Mouse (Mus musculus) neural tube, embryonic 11.5 days (tissue): Measurements from ENCODE around the gene Slc25a39. TPM values are rescaled to one million over a fixed set of nuclear protein-coding genes. Genes with fewer than 3 reads are reported as not detected.

Experiments
- ATAC-seq: fragments of 200-750 bp; cut with Nextera tagmentation; 2 replicates; pipeline ENCODE4 v1.8.0; 2017; ENCODE audit warnings: moderate number of reproducible peaks, mild to moderate bottlenecking, moderate TSS enrichment, moderate library complexity; ENCODE audit not compliant: insufficient read depth, low FRiP score, low TSS enrichment
- DNase-seq: peaks from one replicate; pipeline ENCODE4 v3.0.0-alpha.2; 2015; ENCODE audit warnings: low spot score
- H3K27ac ChIP-seq: fragments of 300-500 bp; sonication (generic); 2 replicates; pipeline ENCODE4 v1.5.1; 2014; ENCODE audit warnings: low read depth, mild to moderate bottlenecking, low read length
- H3K27me3 ChIP-seq: fragments of 300-500 bp; sonication (generic); 2 replicates; pipeline ENCODE4 v1.6.1; 2014; ENCODE audit warnings: mild to moderate bottlenecking, low read length, mixed read lengths; ENCODE audit not compliant: control insufficient read depth, insufficient read depth
- H3K36me3 ChIP-seq: fragments of 300-500 bp; sonication (generic); 2 replicates; pipeline ENCODE4 v1.6.1; 2014; ENCODE audit warnings: mild to moderate bottlenecking, low read length, moderate library complexity, mixed read lengths; ENCODE audit not compliant: control insufficient read depth, insufficient read depth
- H3K4me1 ChIP-seq: fragments of 300-500 bp; sonication (generic); 2 replicates; pipeline ENCODE4 v1.6.1; 2014; ENCODE audit warnings: low read length, mixed read lengths; ENCODE audit not compliant: control insufficient read depth, insufficient read depth
- H3K4me2 ChIP-seq: fragments of 300-500 bp; sonication (generic); 2 replicates; pipeline ENCODE4 v1.6.1; 2014; ENCODE audit warnings: low read depth, mild to moderate bottlenecking, moderate library complexity
- H3K4me3 ChIP-seq: fragments of 300-500 bp; sonication (generic); 2 replicates; pipeline ENCODE4 v1.5.1; 2014; ENCODE audit warnings: low read depth, low read length
- H3K9ac ChIP-seq: fragments of 300-500 bp; sonication (generic); 2 replicates; pipeline ENCODE4 v1.6.1; 2014; ENCODE audit warnings: mild to moderate bottlenecking, low read length
- H3K9me3 ChIP-seq: fragments of 300-500 bp; sonication (generic); 2 replicates; pipeline ENCODE4 v1.6.1; 2016; ENCODE audit warnings: low read length; ENCODE audit not compliant: control insufficient read depth
- WGBS: fragments of 180-500 bp; shearing (Covaris S2); extraction: QIAGEN DNeasy Blood & Tissue Kit; methylation state at CpG from one replicate; pipeline ENCODE4 v1.1.7; 2014; 5-methylcytosine and 5-hydroxymethylcytosine counted together
- polyA plus RNA-seq: library from polyadenylated mRNA; unstranded; fragments of >200 nt; fragmentation: Nextera tagmentation; extraction: Ambion mirVana; gene quantifications from 2 replicates; pipeline ENCODE4 v1.2.1, GENCODE M21; 2014

Slc25a39 gene
- polyA plus RNA-seq, 1 experiment from 2014 or later: 184 TPM

DNA sequence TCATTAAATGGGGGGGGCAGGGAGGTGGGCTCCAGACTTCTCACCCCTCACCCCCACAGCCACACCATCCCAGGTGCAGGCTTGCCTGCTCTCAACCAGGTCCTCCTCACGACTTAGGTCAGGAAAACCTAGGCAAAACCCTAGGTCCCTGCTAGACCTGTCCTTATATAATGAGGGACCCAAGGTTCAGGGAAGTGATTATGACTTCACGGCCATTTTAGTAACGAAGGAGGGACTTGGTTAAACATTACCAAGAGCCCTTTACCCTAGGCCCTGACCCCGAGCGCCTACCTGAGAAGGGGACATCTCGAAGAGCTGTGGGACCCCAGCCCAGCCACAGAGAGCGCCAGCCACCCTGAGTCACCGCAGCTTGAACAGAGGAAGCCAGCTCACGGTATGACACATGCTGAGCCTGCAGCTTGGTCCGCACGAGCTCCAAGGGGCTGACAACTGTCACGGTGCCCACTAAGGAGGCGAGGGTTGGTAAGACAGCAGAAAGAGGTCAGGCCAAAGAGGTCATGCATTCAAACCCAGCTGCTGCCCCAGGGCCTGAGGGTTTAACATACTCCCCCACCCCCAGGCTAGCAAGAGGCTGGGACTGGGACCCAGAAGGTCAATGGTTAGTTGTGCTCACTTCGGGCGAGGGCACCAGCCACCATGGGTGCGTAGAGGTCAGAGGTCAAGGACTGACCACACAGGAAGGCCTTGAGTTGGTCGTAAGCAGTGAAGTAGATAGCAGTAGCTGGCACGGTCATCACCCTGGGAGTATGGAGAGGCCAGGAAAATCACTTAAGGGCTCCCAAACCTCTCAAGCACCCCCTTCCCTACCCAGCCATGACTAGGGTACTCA, 3.4 kb downstream of the Slc25a39 start:
- DNase-seq: peak; percentile 33
- H3K4me1 ChIP-seq: peaks cover 25% of the 10 kb centered on the region
- no peak overlapping the region for H3K27ac ChIP-seq
- peak overlapping the region; percentile 10; the same call in 1 of the 2 replicates for H3K9ac ChIP-seq
- peaks cover 14% of the 10 kb centered on the region for H3K36me3 ChIP-seq
- H3K4me2 ChIP-seq: no peak overlapping the region
- no peak overlapping the region for H3K4me3 ChIP-seq
- no peak for ATAC-seq
- H3K9me3 ChIP-seq: no peaks in the 10 kb centered on the region
- peaks cover 13% of the 10 kb centered on the region for H3K27me3 ChIP-seq
- WGBS: 78% methylated on average over 18 of the region's 18 CpGs

DNA sequence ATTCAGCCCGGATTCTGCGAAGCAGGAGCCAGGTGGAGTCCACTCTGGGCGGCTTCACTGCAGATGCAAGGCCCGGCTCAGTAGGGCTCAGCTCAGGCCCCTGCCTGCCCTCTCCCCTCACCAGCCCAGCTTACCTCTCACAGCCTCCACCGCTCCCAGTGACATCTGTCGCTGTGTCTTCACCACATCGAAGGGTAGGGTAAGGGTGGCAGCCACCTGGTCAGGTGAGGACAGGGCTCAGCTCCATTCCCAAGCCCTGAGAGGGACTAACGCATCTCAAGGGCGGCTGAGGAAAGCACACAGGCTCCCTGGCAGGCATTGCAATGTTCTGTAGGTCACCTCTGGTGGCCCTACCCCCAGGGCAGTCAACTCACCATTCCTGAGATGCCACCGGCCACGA, 4.1 kb downstream of the Slc25a39 start:
- H3K4me1 ChIP-seq: peaks cover 25% of the 10 kb centered on the region
- H3K9me3 ChIP-seq: no peaks in the 10 kb centered on the region
- H3K27ac ChIP-seq: no peak overlapping the region
- peaks cover 18% of the 10 kb centered on the region for H3K27me3 ChIP-seq
- H3K36me3 ChIP-seq: peaks cover 14% of the 10 kb centered on the region
- no peak for DNase-seq
- no peak overlapping the region for H3K4me3 ChIP-seq
- no peak for ATAC-seq
- H3K4me2 ChIP-seq: no peak overlapping the region
- no peak overlapping the region for H3K9ac ChIP-seq
- WGBS: 94% methylated on average over 11 of the region's 11 CpGs

DNA sequence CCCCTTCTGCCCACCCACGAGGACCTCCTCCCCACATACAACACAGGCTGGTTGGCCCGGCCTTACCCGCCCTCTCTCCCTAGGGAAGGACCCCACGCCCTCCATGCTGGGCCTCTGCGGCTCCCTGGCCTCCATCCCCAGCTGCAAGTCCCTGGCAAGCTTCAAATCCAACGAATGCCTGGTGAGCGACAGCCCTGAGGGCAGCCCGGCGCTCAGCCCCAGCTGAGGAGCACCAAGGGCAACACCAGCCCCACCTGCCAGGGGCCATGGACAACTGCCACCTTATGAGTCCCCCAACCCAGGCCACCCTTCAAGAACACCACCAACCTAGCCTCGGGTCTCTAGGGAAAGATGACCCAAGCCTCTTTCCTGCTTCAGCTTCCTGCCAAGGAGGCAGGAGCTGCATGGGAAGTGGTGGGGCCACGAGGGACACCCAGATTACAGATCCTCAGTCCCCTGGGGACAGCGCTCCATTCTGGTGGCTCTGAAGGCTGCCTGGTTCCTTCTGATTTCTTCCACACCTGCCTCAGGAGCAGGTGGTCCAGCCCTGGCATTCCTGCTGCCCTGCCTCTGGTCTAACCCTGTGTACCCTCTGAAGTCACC, 5.7 kb downstream of the Slc25a39 start:
- Histone ChIP-seq H3K4me3 (no peak overlapping the region), H3K4me1 (peaks cover 23% of the 10 kb centered on the region), H3K4me2 (no peak overlapping the region), H3K27me3 (peaks cover 21% of the 10 kb centered on the region), H3K27ac (no peak overlapping the region), H3K9me3 (no peaks in the 10 kb centered on the region), H3K36me3 (peaks cover 14% of the 10 kb centered on the region), H3K9ac (no peak overlapping the region)
- WGBS: 66% methylated on average over 12 of the region's 12 CpGs
- ATAC-seq: peak; percentile 21; the same call in 1 of the 2 replicates
- no peak for DNase-seq

DNA sequence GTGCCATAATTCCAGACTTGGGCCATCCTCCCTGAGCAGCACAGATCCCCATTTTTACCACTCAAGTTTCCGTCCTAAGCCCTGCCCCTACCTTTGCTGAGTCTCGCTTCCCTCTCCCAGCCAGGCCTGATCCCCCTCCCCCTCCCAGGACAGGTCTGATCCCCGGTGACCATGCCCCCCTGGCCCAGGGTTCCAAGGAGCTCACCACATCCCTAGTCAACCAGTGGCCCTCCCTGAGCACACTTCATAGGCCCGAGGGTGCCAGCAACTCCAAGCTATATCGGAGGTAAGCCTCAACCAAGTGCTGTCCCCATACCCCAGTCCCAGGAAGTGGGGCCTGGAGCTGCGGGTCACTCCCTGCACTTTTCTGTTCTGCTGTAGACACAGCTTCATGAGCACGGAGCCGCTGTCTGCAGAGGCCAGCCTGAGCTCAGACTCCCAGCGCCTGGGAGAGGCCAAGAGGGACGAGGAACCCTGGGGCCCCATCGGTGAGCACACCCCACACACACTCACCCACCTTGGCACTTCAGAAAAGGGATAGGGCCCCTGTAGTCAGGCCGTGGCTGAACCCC, 7.1 kb downstream of the Slc25a39 start:
- no peaks in the 10 kb centered on the region for H3K9me3 ChIP-seq
- no peak overlapping the region for H3K27ac ChIP-seq
- ATAC-seq (no peak), DNase-seq (no peak)
- H3K4me3 ChIP-seq: no peak overlapping the region
- H3K27me3 ChIP-seq: peaks cover 21% of the 10 kb centered on the region
- H3K4me2 ChIP-seq: no peak overlapping the region
- peaks cover 14% of the 10 kb centered on the region for H3K36me3 ChIP-seq
- H3K4me1 ChIP-seq: peaks cover 21% of the 10 kb centered on the region
- H3K9ac ChIP-seq: no peak overlapping the region
- WGBS: 25% methylated on average over 12 of the region's 12 CpGs

DNA sequence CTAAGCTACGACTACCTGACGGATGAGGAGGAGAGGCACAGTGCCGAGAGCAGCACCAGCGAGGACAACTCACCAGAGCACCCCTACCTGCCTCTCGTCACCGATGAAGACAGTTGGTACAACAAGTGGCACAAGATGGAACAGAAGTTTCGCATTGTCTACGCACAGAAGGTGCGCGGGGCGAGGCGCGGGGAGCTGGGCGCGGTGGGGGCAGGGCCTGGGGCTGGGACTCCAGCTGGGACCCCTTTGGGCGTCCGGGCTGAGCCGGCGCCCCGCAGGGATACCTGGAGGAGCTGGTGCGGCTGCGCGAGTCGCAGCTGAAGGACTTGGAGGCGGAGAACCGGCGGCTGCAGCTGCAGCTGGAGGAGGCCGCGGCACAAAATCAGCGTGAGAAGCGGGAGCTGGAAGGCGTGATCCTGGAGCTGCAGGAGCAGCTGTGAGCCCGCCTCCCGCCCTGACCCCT, 8.1 kb downstream of the Slc25a39 start:
- Histone ChIP-seq H3K27ac (no peak overlapping the region), H3K9ac (no peak overlapping the region), H3K27me3 (peaks cover 21% of the 10 kb centered on the region), H3K36me3 (peaks cover 14% of the 10 kb centered on the region), H3K4me2 (peak overlapping the region; percentile 21), H3K9me3 (no peaks in the 10 kb centered on the region), H3K4me3 (peak overlapping the region; percentile 8; the same call in 1 of the 2 replicates), H3K4me1 (peaks cover 26% of the 10 kb centered on the region)
- WGBS: 1% methylated on average over 34 of the region's 34 CpGs
- no peak for ATAC-seq
- peak; percentile 21 for DNase-seq

DNA sequence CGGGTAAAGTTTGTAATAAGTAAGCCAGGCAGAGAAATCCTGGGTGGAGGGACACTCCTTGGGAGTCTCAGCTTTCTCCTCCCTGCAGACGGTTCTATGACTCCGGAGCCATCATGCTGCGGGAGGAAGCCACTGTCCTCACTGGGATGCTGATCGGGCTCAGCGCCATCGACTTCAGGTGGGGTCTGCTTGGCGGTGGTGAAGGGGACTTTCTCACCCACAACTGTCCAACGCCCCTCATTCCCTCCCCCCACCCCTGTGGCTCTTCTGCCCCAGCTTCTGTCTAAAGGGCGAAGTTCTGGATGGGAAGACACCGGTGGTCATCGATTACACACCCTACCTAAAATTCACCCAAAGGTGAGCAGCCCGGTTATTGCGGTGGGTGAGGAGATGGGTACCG, 8.6 kb downstream of the Slc25a39 start:
- H3K4me1 ChIP-seq: peaks cover 27% of the 10 kb centered on the region
- ATAC-seq (no peak), DNase-seq (no peak)
- H3K36me3 ChIP-seq: peaks cover 12% of the 10 kb centered on the region
- no peak overlapping the region for H3K9ac ChIP-seq
- 17% methylated on average over 15 of the region's 15 CpGs for WGBS
- H3K9me3 ChIP-seq: no peaks in the 10 kb centered on the region
- H3K27me3 ChIP-seq: peaks cover 21% of the 10 kb centered on the region
- H3K27ac ChIP-seq: no peak overlapping the region
- H3K4me3 ChIP-seq: no peak overlapping the region
- H3K4me2 ChIP-seq: no peak overlapping the region

DNA sequence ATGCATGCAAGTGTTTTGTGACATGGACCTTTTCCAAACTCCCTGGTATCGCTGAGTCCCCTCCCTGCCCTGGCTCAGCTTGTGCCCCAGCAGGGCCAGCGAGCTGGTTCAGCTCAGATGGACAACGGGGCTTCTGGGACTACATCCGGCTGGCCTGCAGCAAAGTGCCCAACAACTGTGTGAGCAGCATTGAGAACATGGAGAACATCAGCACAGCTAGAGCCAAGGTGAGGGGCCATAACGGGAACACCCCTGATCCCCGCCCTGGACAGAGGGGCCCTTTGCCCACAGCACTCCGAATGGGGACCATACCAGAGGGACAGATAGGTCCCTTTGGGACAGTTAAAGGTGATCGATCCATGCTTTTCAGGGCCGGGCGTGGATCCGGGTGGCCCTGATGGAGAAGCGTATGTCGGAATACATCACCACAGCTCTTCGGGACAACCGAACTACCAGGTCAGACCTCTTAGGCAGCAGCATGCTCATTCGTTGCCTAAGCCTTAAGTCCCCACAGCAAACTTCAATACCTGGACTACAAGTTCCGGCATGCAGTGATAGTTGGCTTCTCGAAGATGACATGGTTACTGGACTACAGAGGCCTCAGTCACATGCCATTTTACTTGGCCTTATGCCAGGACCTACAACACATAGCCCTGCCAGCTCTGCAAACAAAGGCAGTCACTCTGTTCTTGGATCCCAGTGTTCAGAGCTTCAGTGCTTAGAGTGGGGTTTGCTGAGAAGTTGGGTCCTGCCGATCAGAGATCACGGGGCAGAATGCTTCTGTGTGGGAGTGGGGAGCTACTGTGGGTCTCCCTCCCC, 9.5 kb downstream of the Slc25a39 start:
- no peak for DNase-seq
- Histone ChIP-seq H3K27ac (no peak overlapping the region), H3K27me3 (peaks cover 21% of the 10 kb centered on the region), H3K4me3 (no peak overlapping the region), H3K9ac (no peak overlapping the region), H3K36me3 (peaks cover 5% of the 10 kb centered on the region), H3K4me1 (peaks cover 31% of the 10 kb centered on the region), H3K4me2 (no peak overlapping the region), H3K9me3 (no peaks in the 10 kb centered on the region)
- 84% methylated on average over 20 of the region's 20 CpGs for WGBS
- ATAC-seq: no peak

DNA sequence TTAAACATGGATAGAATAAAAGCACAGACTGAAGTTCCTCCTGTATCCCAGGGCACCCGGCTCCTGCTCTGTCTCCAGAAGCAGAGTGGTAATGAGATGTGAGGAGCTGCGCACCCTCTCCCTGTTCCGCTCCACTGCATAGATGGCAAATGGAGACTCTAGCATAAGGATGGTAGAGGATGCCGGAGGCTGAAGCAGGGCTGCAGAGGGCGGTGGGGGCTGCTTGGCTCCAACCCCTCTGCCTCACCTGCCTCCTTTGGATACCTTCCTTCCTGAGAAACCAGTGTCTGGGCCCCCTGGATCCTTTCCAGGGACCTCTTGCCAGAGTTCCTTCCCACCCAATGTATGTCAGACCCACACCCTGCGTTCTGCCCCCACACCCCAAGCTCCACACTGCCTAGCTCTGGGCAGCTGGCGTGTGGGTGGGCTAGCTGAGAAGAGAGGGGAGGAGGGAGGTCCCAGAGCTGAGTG, 11.0 kb downstream of the Slc25a39 start:
- peaks cover 25% of the 10 kb centered on the region for H3K4me1 ChIP-seq
- 83% methylated on average over 7 of the region's 7 CpGs for WGBS
- H3K36me3 ChIP-seq: peaks cover 3% of the 10 kb centered on the region; the same call in 1 of the 2 replicates
- peak overlapping the region; percentile 85 for H3K4me2 ChIP-seq
- no peak overlapping the region for H3K9ac ChIP-seq
- H3K4me3 ChIP-seq: peak overlapping the region; percentile 10; the same call in 1 of the 2 replicates
- DNase-seq (no peak), ATAC-seq (no peak)
- H3K9me3 ChIP-seq: no peaks in the 10 kb centered on the region
- no peak overlapping the region for H3K27ac ChIP-seq
- peaks cover 21% of the 10 kb centered on the region for H3K27me3 ChIP-seq
